Mouse (Mus musculus): ENCODE data around the gene Ssbp3. TPM values are rescaled to one million over a fixed set of nuclear protein-coding genes. Genes with fewer than 3 reads are reported as not detected.
A peak's percentile ranks its signal among the peaks of the same experiment; 100 is the strongest.

Gene Ssbp3
- polyA plus RNA-seq, 1 experiment from 2014 or later = 190 TPM

DNA sequence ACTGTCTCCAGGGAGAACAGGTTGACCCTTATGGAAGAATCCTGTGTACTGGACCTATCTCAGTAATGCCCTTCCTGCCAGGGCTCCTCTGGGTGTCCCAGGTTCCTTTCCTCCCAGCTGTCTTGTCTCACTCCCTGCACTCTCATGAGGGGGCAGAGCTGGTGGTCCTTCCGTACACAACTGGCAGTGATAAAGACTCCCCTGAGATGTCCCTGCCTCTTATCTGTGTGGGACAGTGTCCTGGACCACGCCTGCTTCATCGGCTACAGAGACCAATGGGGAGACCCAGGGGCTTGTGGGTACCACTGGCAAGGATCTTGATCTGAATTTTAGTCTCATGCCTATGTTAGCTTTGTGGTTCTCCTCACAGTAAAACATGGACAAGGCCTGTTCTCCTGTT lies 12.4 kb downstream of the Ssbp3 start:
- 83% methylated on average over 3 of the region's 3 CpGs for WGBS
- H3K4me1 ChIP-seq = peaks cover 58% of the 10 kb centered on the region
- no peak overlapping the region for H3K4me3 ChIP-seq
- no peaks in the 10 kb centered on the region for H3K27me3 ChIP-seq
- no peak overlapping the region for H3K4me2 ChIP-seq
- no peak for ATAC-seq (ENCODE audit: insufficient number of reproducible peaks, insufficient read depth, low FRiP score, low TSS enrichment, low read depth)
- no peak overlapping the region for H3K27ac ChIP-seq
- peaks cover 92% of the 10 kb centered on the region for H3K36me3 ChIP-seq
- no peaks in the 10 kb centered on the region for H3K9me3 ChIP-seq
- H3K9ac ChIP-seq = no peak overlapping the region

DNA sequence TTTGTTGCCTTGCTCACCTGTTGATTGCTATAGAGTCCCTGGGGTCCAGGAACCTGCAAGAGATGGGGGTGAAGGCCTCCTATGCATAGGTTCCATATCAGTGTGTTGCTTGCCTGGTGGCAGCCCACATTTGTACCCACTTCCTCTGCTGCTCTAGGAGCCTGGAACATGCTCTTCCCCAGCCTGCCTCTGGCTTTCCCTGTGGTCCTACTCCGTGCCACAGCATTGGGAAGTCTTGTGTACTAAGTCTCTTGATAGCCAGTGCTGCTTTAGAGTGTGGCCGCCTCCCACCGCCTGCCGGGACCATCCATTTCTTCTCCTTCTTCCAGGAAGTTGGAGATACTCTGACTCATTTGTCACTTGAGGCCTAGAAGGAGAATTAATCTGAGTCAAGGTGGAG lies 13.7 kb downstream of the Ssbp3 start:
- Histone ChIP-seq H3K9ac (no peak overlapping the region), H3K4me1 (peaks cover 60% of the 10 kb centered on the region)

DNA sequence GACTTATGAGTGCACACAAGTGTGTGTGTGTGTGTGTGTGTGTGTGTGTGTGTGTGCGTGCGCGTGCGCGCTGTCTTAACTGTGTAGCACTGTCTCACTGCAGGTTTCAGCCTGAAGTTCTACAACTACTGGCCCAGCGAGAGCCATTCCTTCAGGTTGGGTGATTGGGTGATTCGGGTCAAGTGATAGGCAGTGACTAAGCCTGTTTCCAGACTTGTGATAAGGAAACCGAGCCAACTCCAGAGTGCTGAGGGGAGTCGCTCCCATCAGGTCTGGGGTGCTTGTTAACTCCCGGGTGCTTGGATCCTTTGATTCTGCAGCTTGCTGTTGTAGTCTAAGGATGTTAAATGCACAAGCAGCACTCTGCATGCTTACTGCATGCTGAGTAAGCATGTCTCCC lies 14.4 kb downstream of the Ssbp3 start:
- peaks cover 56% of the 10 kb centered on the region for H3K4me1 ChIP-seq
- no peaks in the 10 kb centered on the region for H3K27me3 ChIP-seq
- WGBS = 87% methylated on average over 10 of the region's 10 CpGs
- no peak overlapping the region for H3K27ac ChIP-seq
- H3K9ac ChIP-seq = no peak overlapping the region
- ATAC-seq (ENCODE audit: insufficient number of reproducible peaks, insufficient read depth, low FRiP score, low TSS enrichment, low read depth) = no peak
- no peaks in the 10 kb centered on the region for H3K9me3 ChIP-seq
- H3K36me3 ChIP-seq = peaks cover 87% of the 10 kb centered on the region
- no peak overlapping the region for H3K4me2 ChIP-seq
- no peak overlapping the region for H3K4me3 ChIP-seq

More for the DNA sequence above, 13.7 kb downstream of the Ssbp3 start:
- Histone ChIP-seq H3K9me3 (no peaks in the 10 kb centered on the region), H3K27ac (no peak overlapping the region), H3K4me3 (no peak overlapping the region), H3K36me3 (peaks cover 91% of the 10 kb centered on the region), H3K4me2 (no peak overlapping the region), H3K27me3 (no peaks in the 10 kb centered on the region)
- no peak for ATAC-seq (ENCODE audit: insufficient number of reproducible peaks, insufficient read depth, low FRiP score, low TSS enrichment, low read depth)
- WGBS = 85% methylated on average over 4 of the region's 4 CpGs

DNA sequence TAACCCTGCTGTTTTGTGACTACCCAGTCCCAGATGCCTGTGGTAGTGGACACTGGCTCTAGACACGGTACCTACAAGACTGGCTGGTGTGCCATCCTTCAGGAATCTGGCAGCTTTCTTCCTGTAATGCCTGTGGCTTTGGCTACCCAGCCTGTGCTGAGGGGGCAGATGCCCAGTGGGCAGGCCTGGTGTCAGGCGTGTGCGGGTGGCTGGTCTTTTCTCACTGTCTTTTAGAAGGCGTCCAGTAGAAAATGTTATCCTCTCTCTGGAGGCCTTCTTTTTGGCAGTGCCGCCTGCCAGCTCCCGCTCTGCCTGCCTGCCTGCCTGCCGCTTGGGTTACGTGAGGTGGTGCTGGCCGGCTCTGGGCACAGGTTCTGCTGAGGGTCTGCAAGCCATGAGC lies 15.9 kb downstream of the Ssbp3 start:
- Histone ChIP-seq H3K9me3 (no peaks in the 10 kb centered on the region), H3K9ac (no peak overlapping the region), H3K4me3 (no peak overlapping the region), H3K36me3 (peaks cover 85% of the 10 kb centered on the region), H3K27ac (no peak overlapping the region), H3K27me3 (no peaks in the 10 kb centered on the region), H3K4me2 (no peak overlapping the region), H3K4me1 (peaks cover 48% of the 10 kb centered on the region)
- no peak for ATAC-seq (ENCODE audit: insufficient number of reproducible peaks, insufficient read depth, low FRiP score, low TSS enrichment, low read depth)
- WGBS = 89% methylated on average over 9 of the region's 9 CpGs

DNA sequence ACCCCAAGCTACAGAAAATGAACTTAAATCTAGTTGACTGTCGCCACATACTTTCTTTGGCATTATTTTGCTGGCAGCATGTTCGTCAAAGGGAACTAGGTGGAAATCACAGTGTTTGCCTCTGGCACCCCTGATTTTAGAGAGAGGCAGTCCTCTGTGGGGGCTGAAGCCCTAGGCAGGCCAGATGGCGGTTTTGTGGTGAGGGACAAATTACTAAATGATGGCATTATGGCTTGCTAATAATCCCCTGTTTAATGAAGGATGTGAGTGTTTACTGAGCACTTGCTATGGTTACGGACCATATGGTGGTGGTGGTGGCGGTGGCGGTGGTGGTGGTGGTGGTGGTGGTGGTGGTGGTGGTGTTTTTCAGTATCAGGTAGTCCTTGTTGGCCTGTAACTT lies 16.5 kb downstream of the Ssbp3 start:
- no peak overlapping the region for H3K4me2 ChIP-seq
- peaks cover 42% of the 10 kb centered on the region for H3K4me1 ChIP-seq
- no peak for ATAC-seq (ENCODE audit: insufficient number of reproducible peaks, insufficient read depth, low FRiP score, low TSS enrichment, low read depth)
- H3K36me3 ChIP-seq = peaks cover 85% of the 10 kb centered on the region
- H3K4me3 ChIP-seq = no peak overlapping the region
- no peaks in the 10 kb centered on the region for H3K9me3 ChIP-seq
- no peak overlapping the region for H3K27ac ChIP-seq
- H3K27me3 ChIP-seq = no peaks in the 10 kb centered on the region
- no peak overlapping the region for H3K9ac ChIP-seq
- 84% methylated on average over 6 of the region's 6 CpGs for WGBS

DNA sequence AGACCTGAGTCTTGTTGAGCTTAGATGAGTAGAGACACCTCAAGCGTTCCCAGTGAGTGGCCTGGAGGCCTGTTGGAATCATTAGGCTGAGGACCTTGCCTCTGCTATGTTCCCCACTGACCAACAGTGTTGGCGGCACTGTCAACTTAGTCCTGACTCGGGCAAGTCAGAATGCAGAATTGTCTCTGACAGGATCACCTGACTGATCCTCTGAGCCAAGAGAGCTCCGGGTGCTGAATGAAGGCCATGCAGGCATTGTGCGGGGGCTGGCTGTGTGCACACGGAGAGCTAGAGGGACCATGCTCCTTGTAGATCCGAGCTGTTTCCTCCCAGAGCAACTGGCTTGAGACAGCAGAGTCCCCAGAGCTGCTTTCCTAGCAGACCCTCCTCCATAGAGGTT lies 18.5 kb downstream of the Ssbp3 start:
- Histone ChIP-seq H3K4me3 (no peak overlapping the region), H3K4me2 (no peak overlapping the region), H3K9me3 (no peaks in the 10 kb centered on the region), H3K4me1 (peaks cover 41% of the 10 kb centered on the region), H3K27ac (no peak overlapping the region), H3K9ac (no peak overlapping the region), H3K27me3 (no peaks in the 10 kb centered on the region), H3K36me3 (peaks cover 85% of the 10 kb centered on the region)
- 78% methylated on average over 7 of the region's 7 CpGs for whole genome bisulfite sequencing
- ATAC-seq (ENCODE audit: insufficient number of reproducible peaks, insufficient read depth, low FRiP score, low TSS enrichment, low read depth) = no peak

DNA sequence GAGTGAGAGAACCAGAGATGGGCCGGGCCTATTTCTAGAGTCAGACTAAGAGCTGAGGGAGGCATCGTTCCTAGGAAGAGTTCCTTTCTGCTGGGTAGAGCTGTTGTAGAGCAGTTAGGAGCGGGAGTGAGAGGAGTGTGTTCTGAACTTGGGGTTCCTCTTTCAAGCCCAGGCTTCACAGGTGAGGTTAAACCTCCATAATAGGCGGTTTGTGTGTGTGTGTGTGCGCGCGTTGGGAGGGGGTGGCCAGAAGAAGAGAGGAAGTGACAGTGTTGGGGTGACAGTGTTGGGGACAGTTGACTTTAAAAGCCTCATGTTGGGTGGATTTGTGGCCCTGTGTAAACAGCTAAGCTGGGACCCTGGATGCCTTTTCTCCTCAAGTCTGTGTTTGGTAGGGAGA lies 22.1 kb downstream of the Ssbp3 start:
- Histone ChIP-seq H3K4me1 (peaks cover 64% of the 10 kb centered on the region), H3K27ac (peak overlapping the region; percentile 57; the same call in 1 of the 2 replicates), H3K9ac (0 out of 2 replicates have a peak overlapping the region, but pooled peaks have one; percentile 27), H3K4me3 (no peak overlapping the region), H3K36me3 (peaks cover 82% of the 10 kb centered on the region), H3K27me3 (no peaks in the 10 kb centered on the region), H3K4me2 (no peak overlapping the region), H3K9me3 (no peaks in the 10 kb centered on the region)
- WGBS = 87% methylated on average over 7 of the region's 7 CpGs
- ATAC-seq (ENCODE audit: insufficient number of reproducible peaks, insufficient read depth, low FRiP score, low TSS enrichment, low read depth) = no peak

DNA sequence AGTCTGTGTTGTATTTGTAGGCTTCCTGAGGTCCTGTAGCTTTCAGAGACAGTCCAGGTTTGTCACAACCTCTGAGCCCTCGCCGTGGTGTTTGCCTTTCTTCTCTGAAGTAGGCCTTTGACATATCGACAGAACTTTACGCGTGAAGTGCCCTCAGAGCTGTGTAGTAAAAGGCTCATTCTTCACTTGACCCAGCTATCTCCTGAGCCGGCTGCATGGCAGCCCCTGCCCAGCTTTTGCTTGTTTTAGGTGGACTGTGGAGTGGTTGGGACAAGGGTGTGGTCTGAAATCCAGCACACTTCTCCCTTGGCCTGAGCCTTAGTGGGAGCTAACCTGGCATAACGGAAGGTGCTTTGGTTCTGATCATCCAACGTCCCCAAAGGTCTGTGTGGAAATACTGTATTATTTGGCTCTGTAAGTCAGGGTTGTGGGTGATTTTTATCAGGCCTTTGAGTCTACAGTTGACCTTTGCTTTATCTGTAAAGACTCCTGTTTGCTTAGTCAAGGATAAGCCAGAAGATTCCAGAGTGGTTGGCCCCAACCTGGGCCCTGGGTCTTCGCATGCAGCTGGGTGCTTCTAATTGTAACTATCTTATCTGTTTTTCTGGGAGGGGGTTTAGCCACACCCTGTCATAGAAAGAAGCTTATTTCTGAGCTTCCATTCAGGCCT lies 23.4 kb downstream of the Ssbp3 start:
- Histone ChIP-seq H3K27me3 (no peaks in the 10 kb centered on the region), H3K4me1 (peaks cover 75% of the 10 kb centered on the region), H3K4me3 (no peak overlapping the region), H3K27ac (peak overlapping the region; percentile 62; the same call in 1 of the 2 replicates), H3K36me3 (peaks cover 74% of the 10 kb centered on the region), H3K4me2 (no peak overlapping the region), H3K9ac (no peak overlapping the region), H3K9me3 (no peaks in the 10 kb centered on the region)
- WGBS = 78% methylated on average over 9 of the region's 9 CpGs
- no peak for ATAC-seq (ENCODE audit: insufficient number of reproducible peaks, insufficient read depth, low FRiP score, low TSS enrichment, low read depth)

DNA sequence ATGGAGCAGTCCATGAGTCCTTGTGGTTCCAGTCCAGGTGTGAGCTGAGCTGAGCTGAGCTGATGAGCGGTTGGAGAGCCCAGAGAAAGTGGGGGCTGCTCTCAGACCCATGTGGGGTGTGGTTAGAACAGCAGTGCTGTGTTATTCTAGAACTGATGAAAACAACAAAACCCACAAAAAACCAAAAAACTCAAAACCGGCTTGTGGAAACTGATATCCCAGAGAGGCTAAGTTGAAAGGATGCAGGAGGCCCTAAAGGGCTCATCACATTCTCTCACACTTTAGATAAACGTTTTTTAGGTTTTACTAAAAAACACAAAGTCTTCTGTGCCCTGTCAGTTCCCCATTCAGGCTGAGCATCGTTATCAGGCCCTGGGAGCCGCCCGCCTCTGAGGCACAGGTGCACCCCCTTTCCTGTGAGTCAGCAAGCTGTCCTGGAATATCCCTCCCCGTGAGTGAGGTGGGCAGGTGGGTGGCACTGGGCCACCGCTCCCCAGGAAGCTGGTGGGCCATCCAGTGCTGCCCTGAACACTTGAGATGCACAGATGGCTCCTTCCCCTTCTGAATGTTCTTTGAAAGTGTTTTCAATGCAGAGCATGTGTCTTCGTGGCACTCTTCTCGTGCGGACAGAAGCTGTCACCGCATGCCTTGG lies 24.6 kb downstream of the Ssbp3 start:
- H3K4me3 ChIP-seq = no peak overlapping the region
- no peak for ATAC-seq (ENCODE audit: insufficient number of reproducible peaks, insufficient read depth, low FRiP score, low TSS enrichment, low read depth)
- H3K27ac ChIP-seq = no peak overlapping the region; the same call in 1 of the 2 replicates
- peaks cover 80% of the 10 kb centered on the region for H3K4me1 ChIP-seq
- H3K27me3 ChIP-seq = no peaks in the 10 kb centered on the region
- H3K9me3 ChIP-seq = no peaks in the 10 kb centered on the region
- peaks cover 71% of the 10 kb centered on the region for H3K36me3 ChIP-seq
- 0 out of 2 replicates have a peak overlapping the region, but pooled peaks have one; percentile 40 for H3K9ac ChIP-seq
- WGBS = 58% methylated on average over 12 of the region's 12 CpGs
- H3K4me2 ChIP-seq = no peak overlapping the region

DNA sequence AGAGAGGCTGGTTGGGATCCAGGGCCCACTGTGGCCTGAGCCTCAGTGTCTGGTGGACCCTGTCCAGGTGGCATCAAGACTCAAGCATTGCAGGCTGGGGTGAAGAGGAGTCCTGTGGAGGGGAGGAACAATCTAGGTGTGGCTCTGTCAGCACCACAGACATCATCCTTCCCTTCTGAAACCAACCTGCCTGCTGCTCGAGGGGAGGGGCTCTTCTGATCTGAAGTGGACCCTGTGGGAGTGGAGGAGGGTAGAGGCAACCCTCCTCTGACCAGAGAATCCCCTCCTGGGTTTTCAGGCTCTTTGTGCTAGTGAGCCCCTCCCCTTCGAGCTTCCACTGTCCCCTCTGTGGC lies 25.1 kb downstream of the Ssbp3 start:
- Histone ChIP-seq H3K4me2 (no peak overlapping the region), H3K9ac (0 out of 2 replicates have a peak overlapping the region, but pooled peaks have one; percentile 40), H3K27me3 (no peaks in the 10 kb centered on the region), H3K36me3 (peaks cover 68% of the 10 kb centered on the region), H3K9me3 (no peaks in the 10 kb centered on the region), H3K27ac (no peak overlapping the region; the same call in 1 of the 2 replicates), H3K4me3 (no peak overlapping the region), H3K4me1 (peaks cover 83% of the 10 kb centered on the region)
- ATAC-seq (ENCODE audit: insufficient number of reproducible peaks, insufficient read depth, low FRiP score, low TSS enrichment, low read depth) = peak; percentile 43; the same call in 1 of the 2 replicates
- WGBS = 22% methylated on average over 2 of the region's 2 CpGs

DNA sequence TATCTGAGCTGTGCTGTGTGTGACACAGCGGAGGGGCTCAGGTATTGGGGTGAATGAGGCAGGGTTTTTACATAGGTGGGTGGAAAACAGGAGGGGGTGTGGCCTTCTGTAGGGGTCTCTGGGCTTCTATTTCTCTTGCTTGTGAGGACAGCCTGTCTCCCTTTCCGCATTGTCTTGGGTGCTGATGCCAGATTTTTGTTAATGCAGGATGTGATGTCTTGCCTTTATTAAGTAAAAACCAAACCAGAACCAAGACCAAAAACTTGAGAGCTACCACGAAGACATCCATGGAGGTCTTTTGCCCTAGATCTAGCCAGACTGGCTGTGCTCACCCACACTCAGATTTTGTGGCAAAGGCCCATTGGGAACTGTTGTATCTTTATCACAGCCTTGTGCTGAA lies 25.5 kb downstream of the Ssbp3 start:
- Histone ChIP-seq H3K4me1 (peaks cover 85% of the 10 kb centered on the region), H3K27me3 (no peaks in the 10 kb centered on the region), H3K4me3 (no peak overlapping the region), H3K36me3 (peaks cover 68% of the 10 kb centered on the region), H3K4me2 (no peak overlapping the region), H3K9ac (no peak overlapping the region), H3K27ac (no peak overlapping the region; the same call in 1 of the 2 replicates), H3K9me3 (no peaks in the 10 kb centered on the region)
- 63% methylated on average over 3 of the region's 3 CpGs for whole genome bisulfite sequencing
- no peak for ATAC-seq (ENCODE audit: insufficient number of reproducible peaks, insufficient read depth, low FRiP score, low TSS enrichment, low read depth)

DNA sequence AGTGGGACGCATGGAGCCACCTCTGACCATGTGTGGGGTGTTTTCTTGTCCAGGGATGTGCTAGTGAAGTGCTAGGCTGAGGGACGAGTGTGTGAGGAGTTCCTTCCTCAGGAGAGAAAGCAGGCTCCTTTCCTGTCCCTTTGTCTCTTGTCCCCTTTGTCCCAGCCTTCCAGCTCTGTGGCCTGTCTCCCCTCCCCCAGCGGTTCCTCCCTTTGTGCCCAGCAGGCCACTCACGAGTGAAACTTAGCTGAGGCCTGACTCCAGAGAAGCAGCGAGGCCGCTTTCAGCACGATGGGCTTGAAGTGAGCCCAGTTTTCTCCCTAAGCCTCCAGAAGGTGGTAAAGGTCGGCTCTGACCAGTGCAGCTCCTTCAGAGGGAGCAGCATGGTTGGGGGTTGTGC lies 26.2 kb downstream of the Ssbp3 start:
- Histone ChIP-seq H3K4me2 (no peak overlapping the region), H3K4me3 (no peak overlapping the region), H3K9ac (peak overlapping the region; percentile 32; the same call in 1 of the 2 replicates), H3K27ac (peak overlapping the region; percentile 69), H3K4me1 (peaks cover 89% of the 10 kb centered on the region), H3K27me3 (no peaks in the 10 kb centered on the region), H3K36me3 (peaks cover 64% of the 10 kb centered on the region), H3K9me3 (no peaks in the 10 kb centered on the region)
- no peak for ATAC-seq (ENCODE audit: insufficient number of reproducible peaks, insufficient read depth, low FRiP score, low TSS enrichment, low read depth)
- WGBS = 24% methylated on average over 8 of the region's 8 CpGs

Data from embryonic facial prominence, embryonic 13.5 days (tissue).